Mouse (Mus musculus) megakaryocyte, embryonic 14.5 days (primary cell): ENCODE results near the gene Tas2r107.

Experiments
- FLI1 ChIP-seq: IDR thresholded peaks from 2 replicates; pipeline ENCODE4 v1.6.1; 2012; ENCODE audit warnings: low read length, inconsistent platforms, mixed read lengths
- GATA1 ChIP-seq: IDR thresholded peaks from 3 replicates; pipeline ENCODE4 v1.6.1; 2012; ENCODE audit warnings: mixed read lengths, low read length, inconsistent platforms, borderline replicate concordance

- TF ChIP-seq GATA1 (no peak), FLI1 (no peak)
Observed at GRCm38 (mm10) chr6:131660049-131660448, at the start of gene Tas2r107.
